Mouse (Mus musculus): ENCODE data around the gene Plch2. TPM values are rescaled to one million over a fixed set of nuclear protein-coding genes. Genes with fewer than 3 reads are reported as not detected.

Plch2 gene
- total and polyA plus RNA-seq, 3 experiments, result 0.40 to 4.8 (median 0.83) TPM

Other genes starting within 250 kb of the Plch2 start
- under 1 TPM in 1 of 2 experiments, not detected in 1; 0.21 TPM for gene Ttc34, start 219.3 kb downstream of the Plch2 start, total RNA-seq (2021)
- 0.29 and 0.48 TPM in 2 replicates for gene Ttc34, start 219.3 kb downstream of the Plch2 start, polyA plus RNA-seq (2012; rRNA removed)
- gene Mmel1, start 187.2 kb downstream of the Plch2 start, total RNA-seq (2021), result 1 to 10 TPM in 1 of 2 experiments, under 1 TPM in 1; 0.66 to 4.9 TPM
- 2.4 and 6.3 TPM in 2 replicates for gene Mmel1, start 187.2 kb downstream of the Plch2 start, polyA plus RNA-seq (2012; rRNA removed)
- 10 to 100 TPM; 41.1 to 56.2 TPM for gene Fam213b, start 157.6 kb downstream of the Plch2 start, total RNA-seq (2021)
- gene Fam213b, start 157.6 kb downstream of the Plch2 start, polyA plus RNA-seq (2012; rRNA removed), result 61.1 and 87.9 TPM in 2 replicates
- 1 to 10 TPM; 6.1 to 8.4 TPM for gene Tnfrsf14, start 128.2 kb downstream of the Plch2 start, total RNA-seq (2021)
- gene Tnfrsf14, start 128.2 kb downstream of the Plch2 start, polyA plus RNA-seq (2012; rRNA removed), result 14.9 and 27.2 TPM in 2 replicates
- gene Hes5, start 95.9 kb downstream of the Plch2 start, total RNA-seq (2021), result not detected
- gene Hes5, start 95.9 kb downstream of the Plch2 start, polyA plus RNA-seq (2012; rRNA removed), result 0.27 TPM in 1 of 2 replicates, not detected in the other
- gene Pank4, start 92.7 kb downstream of the Plch2 start, total RNA-seq (2021), result 10 to 100 TPM; 24.5 to 28.0 TPM
- gene Pank4, start 92.7 kb downstream of the Plch2 start, polyA plus RNA-seq (2012; rRNA removed), result 34.8 and 35.3 TPM in 2 replicates
- 10 to 100 TPM; 17.9 to 23.9 TPM for gene Pex10, start 10.2 kb upstream of the Plch2 start, total RNA-seq (2021)
- 37.4 and 46.2 TPM in 2 replicates for gene Pex10, start 10.2 kb upstream of the Plch2 start, polyA plus RNA-seq (2012; rRNA removed)
- 100 to 1,000 TPM; 114 to 115 TPM for gene Rer1, start 29.6 kb upstream of the Plch2 start, total RNA-seq (2021)
- 49.1 and 58.4 TPM in 2 replicates for gene Rer1, start 29.6 kb upstream of the Plch2 start, polyA plus RNA-seq (2012; rRNA removed)
- gene Morn1, start 29.8 kb upstream of the Plch2 start, total RNA-seq (2021), result 1 to 10 TPM; 5.5 to 5.9 TPM
- 14.2 and 18.8 TPM in 2 replicates for gene Morn1, start 29.8 kb upstream of the Plch2 start, polyA plus RNA-seq (2012; rRNA removed)
- 10 to 100 TPM; 59.7 to 63.8 TPM for gene Ski, start 165.8 kb upstream of the Plch2 start, total RNA-seq (2021)
- 83.1 and 103 TPM in 2 replicates for gene Ski, start 165.8 kb upstream of the Plch2 start, polyA plus RNA-seq (2012; rRNA removed)
- gene Faap20, start 193.0 kb upstream of the Plch2 start, total RNA-seq (2021), result 10 to 100 TPM; 40.3 to 57.3 TPM
- gene Faap20, start 193.0 kb upstream of the Plch2 start, polyA plus RNA-seq (2012; rRNA removed), result 106 and 127 TPM in 2 replicates

Data from adrenal gland, adult 2 months (tissue).